26 mouse cellular contexts compared by ENCODE assay signal in the genomic region with DNA sequence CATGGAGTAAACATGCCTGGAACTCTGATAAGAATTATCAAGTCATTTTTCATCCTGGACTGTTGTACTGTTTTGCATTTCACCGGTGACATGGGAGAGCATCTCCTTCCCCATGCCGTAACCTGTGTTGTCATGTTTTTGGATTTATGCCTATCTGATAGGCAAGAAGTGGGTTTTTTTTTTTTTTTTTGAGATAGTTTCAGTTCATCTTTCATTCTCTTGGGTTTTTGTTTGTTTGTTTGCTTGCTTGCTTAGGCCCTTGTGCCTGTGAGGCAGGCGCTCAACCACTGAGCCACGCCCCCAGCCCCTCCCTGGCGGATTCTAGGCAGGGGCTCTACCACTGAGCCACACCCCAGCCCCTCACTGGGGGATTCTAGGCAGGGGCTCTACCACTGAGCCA. TPM values are rescaled to one million over a fixed set of nuclear protein-coding genes. Genes with fewer than 3 reads are reported as not detected.
DNase-seq lines count a peak whose midpoint lies in the region; ATAC-seq and TF ChIP-seq lines count a peak whose summit lies in the region.
"Had no signal": no experiment of that assay in that cellular context is flagged by ENCODE, and none has a peak within 500 bp of the region (broad histone marks: within the 10 kb centered on the region; RNA-seq: fewer than 3 reads in every experiment).

No protein-coding gene starts in this region.

- no peak overlapping the region for H3K4me3 ChIP-seq in midbrain, embryonic 13.5 days (replicated peaks)
- H3K4me3 ChIP-seq in midbrain, postnatal 0 days (ENCODE audit: low read depth, low read length) = no peak overlapping the region
- H3K4me3 ChIP-seq in neural tube, embryonic 15.5 days (replicated peaks) = no peak overlapping the region
- H3K4me3 ChIP-seq: embryonic facial prominence, embryonic 15.5 days; erythroblast, embryonic 14.5 days; forebrain, embryonic 15.5 days; heart, adult 2 months; heart, embryonic 12.5 days had no signal

- WGBS in midbrain, embryonic 13.5 days = 94% methylated on average over 5 of the region's 5 CpGs
- WGBS in midbrain, postnatal 0 days = 86% methylated on average over 5 of the region's 5 CpGs
- 90% methylated on average over 5 of the region's 5 CpGs for WGBS in neural tube, embryonic 15.5 days

- H3K36me3 ChIP-seq in midbrain, embryonic 13.5 days = no peaks in the 10 kb centered on the region
- no peaks in the 10 kb centered on the region for H3K36me3 ChIP-seq in midbrain, postnatal 0 days (ENCODE audit: insufficient read depth, low read length)
- H3K36me3 ChIP-seq in neural tube, embryonic 15.5 days = no peaks in the 10 kb centered on the region
- H3K36me3 ChIP-seq: embryonic facial prominence, embryonic 15.5 days; forebrain, embryonic 15.5 days; heart, embryonic 12.5 days had no signal

- H3K4me2 ChIP-seq in midbrain, embryonic 13.5 days (replicated peaks) = no peak overlapping the region
- no peak overlapping the region for H3K4me2 ChIP-seq in midbrain, postnatal 0 days (ENCODE audit: low read depth, low read length, poor library complexity, severe bottlenecking)
- no peak overlapping the region for H3K4me2 ChIP-seq in neural tube, embryonic 15.5 days
- H3K4me2 ChIP-seq: embryonic facial prominence, embryonic 15.5 days; forebrain, embryonic 15.5 days; heart, embryonic 12.5 days had no signal

- H3K9me3 ChIP-seq in midbrain, embryonic 13.5 days = no peaks in the 10 kb centered on the region
- H3K9me3 ChIP-seq in midbrain, postnatal 0 days (ENCODE audit: low read length) = no peaks in the 10 kb centered on the region
- H3K9me3 ChIP-seq in neural tube, embryonic 15.5 days (replicated peaks) = no peaks in the 10 kb centered on the region
- H3K9me3 ChIP-seq: embryonic facial prominence, embryonic 15.5 days; forebrain, embryonic 15.5 days had no signal

- TF ChIP-seq CTCF in midbrain, postnatal 0 days (IDR thresholded peaks at IDR 0.05) = no peak

- ATAC-seq in midbrain, embryonic 13.5 days = no peak
- no peak for ATAC-seq in midbrain, postnatal 0 days (ENCODE audit: low FRiP score)
- peak; percentile 42; the same call in 1 of the 2 replicates for ATAC-seq in common myeloid progenitor, adult 5-6 weeks (replicated peaks; ENCODE audit: low read depth, poor library complexity, severe bottlenecking)
- ATAC-seq in neural tube, embryonic 15.5 days (ENCODE audit: low FRiP score) = no peak
- no peak for ATAC-seq in erythroid progenitor cell, adult 5-6 weeks (replicated peaks; ENCODE audit: low FRiP score, poor library complexity, severe bottlenecking)
- ATAC-seq: activated CD4-positive, CD25-positive, alpha-beta regulatory T cell, adult 4 months; forebrain, embryonic 15.5 days; inflammation-experienced regulatory T-cells, adult 6 months; intestine, postnatal 0 days; Patski had no signal

- DNase-seq in midbrain, postnatal 0 days (ENCODE audit: low spot score) = no peak
- DNase-seq in B cell, adult 2 months = peak; percentile 43 to 51
- no peak for DNase-seq in spleen, postnatal 14 days (ENCODE audit: low spot score in 2 of 2)
- DNase-seq: adrenal gland, postnatal 14 days; cerebellum, adult 11-12 months; cerebellum, adult 9-10 months; cerebellum, postnatal 36 days; embryo, embryonic 11 days; heart, adult 2 months had no signal

- no peak overlapping the region for H3K9ac ChIP-seq in midbrain, embryonic 13.5 days (replicated peaks)
- no peak overlapping the region for H3K9ac ChIP-seq in midbrain, postnatal 0 days (replicated peaks; ENCODE audit: low read length, poor library complexity, severe bottlenecking)
- no peak overlapping the region for H3K9ac ChIP-seq in neural tube, embryonic 15.5 days (replicated peaks)
- H3K9ac ChIP-seq: embryonic facial prominence, embryonic 15.5 days; forebrain, embryonic 15.5 days; heart, embryonic 12.5 days had no signal

- no peaks in the 10 kb centered on the region for H3K4me1 ChIP-seq in midbrain, embryonic 13.5 days (replicated peaks)
- no peaks in the 10 kb centered on the region for H3K4me1 ChIP-seq in midbrain, postnatal 0 days (ENCODE audit: insufficient read depth, low read length)
- H3K4me1 ChIP-seq in neural tube, embryonic 15.5 days = 0 out of 2 replicates have a peak, but pooled peaks cover 11% of the 10 kb centered on the region
- H3K4me1 ChIP-seq: embryonic facial prominence, embryonic 15.5 days; heart, embryonic 12.5 days had no signal

- H3K27ac ChIP-seq in midbrain, embryonic 13.5 days = peak overlapping the region; percentile 35; the same call in 1 of the 2 replicates
- no peak overlapping the region for H3K27ac ChIP-seq in midbrain, postnatal 0 days (ENCODE audit: low read depth, low read length)
- H3K27ac ChIP-seq in neural tube, embryonic 15.5 days (replicated peaks) = peak overlapping the region; percentile 7; the same call in 1 of the 2 replicates
- H3K27ac ChIP-seq: embryonic facial prominence, embryonic 15.5 days; forebrain, embryonic 15.5 days; heart, adult 2 months had no signal

- H3K27me3 ChIP-seq in midbrain, embryonic 13.5 days = no peaks in the 10 kb centered on the region
- no peaks in the 10 kb centered on the region for H3K27me3 ChIP-seq in midbrain, postnatal 0 days (ENCODE audit: insufficient read depth, low read length)
- no peaks in the 10 kb centered on the region for H3K27me3 ChIP-seq in neural tube, embryonic 15.5 days (replicated peaks)
- H3K27me3 ChIP-seq: embryonic facial prominence, embryonic 15.5 days; forebrain, embryonic 15.5 days; heart, embryonic 12.5 days; Patski had no signal

RNA-seq across cellular contexts. Expression of a gene that starts 43.3 kb away (rescaled TPM):
- not detected in 2 replicates for polyA plus RNA-seq in midbrain, embryonic 13.5 days (2015; fragmentation: Nextera tagmentation; extraction: Ambion mirVana)
- total RNA-seq in midbrain, postnatal 0 days (2014; rRNA removed) = not detected in 2 replicates
- polyA plus RNA-seq in midbrain, postnatal 0 days (2015; fragmentation: Nextera tagmentation; extraction: Ambion mirVana) = not detected in 2 replicates
- 1.1 TPM in 1 of 2 replicates, not detected in the other for total RNA-seq in common myeloid progenitor, adult 5-6 weeks (2017)
- polyA plus RNA-seq in neural tube, embryonic 15.5 days (2015; fragmentation: Nextera tagmentation; extraction: Ambion mirVana) = 5.3 TPM in 1 of 2 replicates, not detected in the other
- not detected in 2 replicates for total RNA-seq in erythroid progenitor cell, adult 5-6 weeks (2015; ENCODE audit: low replicate concordance)
- total RNA-seq in erythroid progenitor cell, adult 5-6 weeks (2017; ENCODE audit: low replicate concordance) = not detected in 2 replicates
- total RNA-seq: adrenal gland, adult 18-20 months; adrenal gland, postnatal 14 days; heart, adult 2 months; heart, postnatal 25 days had no signal
- polyA plus RNA-seq: embryonic facial prominence, embryonic 11.5 days; embryonic facial prominence, embryonic 15.5 days; erythroblast, embryonic 14.5 days; forebrain, embryonic 11.5 days; forebrain, embryonic 15.5 days; heart, adult 2 months; heart, embryonic 12.5 days; hindbrain, embryonic 11.5 days; intestine, postnatal 0 days; Patski had no signal

Comparison
In these comparisons a context has a peak if more than half of its experiments do, and no peak if none do; other contexts are left out.
1. DNase-seq: peak in B cell, adult 2 months (2 of 2); none in midbrain, postnatal 0 days (single experiment) and spleen, postnatal 14 days (0 of 2).